Mouse (Mus musculus) MEL (cell line): Measurements from ENCODE around the gene Gata3.

Experiments used
- CHD1 ChIP-seq: IDR thresholded peaks from 2 replicates; pipeline ENCODE4 v1.6.1; 2012; ENCODE audit warnings: low read depth, mild to moderate bottlenecking, inconsistent platforms, low read length, improper control_type of control experiment
- CHD2 ChIP-seq: IDR thresholded peaks from 2 replicates; pipeline ENCODE4 v1.6.1; 2011; ENCODE audit warnings: low read length, improper control_type of control experiment
- CTCF ChIP-seq, 3 experiments: IDR thresholded peaks in 2 of 3; conservative IDR thresholded peaks in 1 of 3; 2 replicates each; pipeline ENCODE4 v1.5.1; 2011 to 2012; ENCODE audit warnings: low read length in 3 of 3, low read depth in 2 of 3, mild to moderate bottlenecking in 2 of 3, improper control_type of control experiment in 1 of 3, inconsistent platforms in 1 of 3, mixed read lengths in 1 of 3, moderate library complexity in 1 of 3; ENCODE audit not compliant: control insufficient read depth in 1 of 3, insufficient read depth in 1 of 3, poor library complexity in 1 of 3, severe bottlenecking in 1 of 3
- E2F4 ChIP-seq: IDR thresholded peaks from 2 replicates; pipeline ENCODE4 v1.6.1; 2011; ENCODE audit warnings: low read depth, low read length, improper control_type of control experiment, borderline replicate concordance
- EP300 ChIP-seq, 2 experiments: IDR thresholded peaks; 2 replicates each; pipeline ENCODE4 v1.6.1; 2011; ENCODE audit warnings: improper control_type of control experiment in 2 of 2, low read length in 2 of 2, low read depth in 1 of 2, mild to moderate bottlenecking in 1 of 2
- HCFC1 ChIP-seq: IDR thresholded peaks from 2 replicates; pipeline ENCODE4 v1.6.1; 2012; ENCODE audit warnings: low read depth, mild to moderate bottlenecking, inconsistent platforms, low read length, improper control_type of control experiment, moderate library complexity
- NELFE ChIP-seq: IDR thresholded peaks from 2 replicates; pipeline ENCODE4 v1.6.1; 2011; ENCODE audit warnings: low read depth, low read length, improper control_type of control experiment
- POLR2A ChIP-seq, 2 experiments: IDR thresholded peaks; 2 replicates each; pipeline ENCODE4 v1.6.1; 2011 to 2012; ENCODE audit warnings: low read length in 2 of 2, mild to moderate bottlenecking in 2 of 2, control low read depth in 1 of 2, improper control_type of control experiment in 1 of 2, low read depth in 1 of 2, moderate library complexity in 1 of 2; ENCODE audit not compliant: control insufficient read depth in 1 of 2, insufficient read depth in 1 of 2, poor library complexity in 1 of 2
- RCOR1 ChIP-seq: IDR thresholded peaks from 2 replicates; pipeline ENCODE4 v1.6.1; 2012; ENCODE audit warnings: low read depth, mild to moderate bottlenecking, inconsistent platforms, low read length, improper control_type of control experiment
- TAL1 ChIP-seq: IDR thresholded peaks from 2 replicates; pipeline ENCODE4 v1.6.1; 2012; ENCODE audit warnings: mild to moderate bottlenecking, inconsistent platforms, low read length, moderate library complexity, mixed read lengths
- TCF12 ChIP-seq: IDR thresholded peaks from 2 replicates; pipeline ENCODE4 v1.6.1; 2014; ENCODE audit warnings: low read depth, mild to moderate bottlenecking, inconsistent platforms, low read length, improper control_type of control experiment, moderate library complexity
- ZMIZ1 ChIP-seq: IDR thresholded peaks from 2 replicates; pipeline ENCODE4 v1.6.1; 2012; ENCODE audit warnings: low read depth, mild to moderate bottlenecking, inconsistent platforms, low read length, improper control_type of control experiment, moderate library complexity
- ZNF384 ChIP-seq: IDR thresholded peaks from 2 replicates; pipeline ENCODE4 v1.6.1; 2012; ENCODE audit warnings: low read depth, mild to moderate bottlenecking, inconsistent platforms, low read length, improper control_type of control experiment

GRCm38 (mm10) chr2:9881611-9882023 is 8.2 kb downstream of the Gata3 start:
- TF ChIP-seq CTCF (IDR thresholded peaks at IDR 0.05 in 2 of 3, conservative IDR thresholded peaks at IDR 0.05 in 1 of 3; ENCODE audit: control insufficient read depth in 1 of 3, insufficient read depth in 1 of 3, low read depth in 2 of 3, low read length in 3 of 3, poor library complexity in 1 of 3, severe bottlenecking in 1 of 3) (no peak), RCOR1 (no peak), HCFC1 (no peak), ZMIZ1 (no peak), POLR2A (IDR thresholded peaks at IDR 0.05; ENCODE audit: control insufficient read depth in 1 of 2, insufficient read depth in 1 of 2, low read depth in 1 of 2, low read length in 2 of 2, poor library complexity in 1 of 2) (no peak), ZNF384 (no peak), E2F4 (no peak), EP300 (IDR thresholded peaks at IDR 0.05; ENCODE audit: low read depth in 1 of 2, low read length in 2 of 2) (no peak), TAL1 (no peak), CHD2 (no peak), CHD1 (no peak), TCF12 (no peak), NELFE (no peak)
